Mouse (Mus musculus) adrenal gland, postnatal 36 days (tissue): Measurements from ENCODE around the gene Vma21. TPM values are rescaled to one million over a fixed set of nuclear protein-coding genes. Genes with fewer than 3 reads are reported as not detected.

ENCODE experiments used
- DNase-seq, 2 experiments: peaks; one replicate each; pipeline ENCODE4 v3.0.0; 2021; ENCODE audit warnings: mixed read lengths in 1 of 2
- long read RNA-seq, 2 experiments: library from polyadenylated mRNA; stranded (forward); transcript quantifications; one replicate each; pipeline ENCODE4 v2.0.0; 2021; ENCODE audit warnings: borderline sequencing depth in 2 of 2
- total RNA-seq, 2 experiments: library from RNA; stranded (reverse); gene quantifications; 2 replicates each; pipeline ENCODE4 v1.2.3; 2021

Gene Vma21
- total RNA-seq = 10 to 100 TPM; 48.3 to 52.4 TPM
- long read RNA-seq, experiment 1, full-length matches to known transcripts = 35 of 41 reads
- long read RNA-seq, experiment 1, partial matches to known transcripts = 0 of 41 reads
- long read RNA-seq, experiment 1, other reads (novel, unspliced or antisense) = 6 of 41 reads
- long read RNA-seq, experiment 2, full-length matches to known transcripts = 17 of 17 reads
- long read RNA-seq, experiment 2, partial matches to known transcripts = 0 of 17 reads
- long read RNA-seq, experiment 2, other reads (novel, unspliced or antisense) = 0 of 17 reads

DNA sequence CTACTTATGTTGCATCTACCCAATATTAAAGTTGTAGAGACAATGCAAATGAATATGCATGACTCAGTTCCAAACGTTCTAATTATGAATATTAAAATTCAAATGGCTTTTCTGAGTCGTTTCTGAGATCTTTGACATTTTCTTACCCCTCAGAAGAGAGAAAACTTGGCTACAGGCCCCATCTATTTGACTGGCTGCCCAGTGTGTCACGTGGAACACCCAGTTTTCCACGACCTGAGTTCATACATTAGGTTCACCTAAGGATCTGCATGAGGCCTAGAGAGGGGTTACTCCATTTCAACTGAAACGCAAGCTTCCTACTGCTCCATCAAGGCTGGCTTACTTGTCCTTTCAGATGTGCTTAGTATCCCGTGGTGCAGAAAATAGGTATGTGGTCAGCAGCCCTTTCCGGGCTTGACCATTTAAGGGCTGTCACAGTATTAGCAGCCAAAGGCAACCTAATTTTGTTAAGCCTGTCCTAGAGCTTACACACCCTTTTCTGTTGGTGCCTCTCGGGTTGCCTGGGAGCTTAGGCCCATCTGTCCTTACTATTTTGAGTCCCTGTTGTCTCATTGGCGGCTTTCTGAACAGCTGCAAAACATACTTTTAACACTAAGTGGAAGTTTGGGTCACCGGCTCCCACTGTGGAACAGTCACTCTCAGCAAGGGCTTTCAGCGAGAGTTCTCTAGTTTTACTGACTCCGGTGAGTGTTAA is at the start of gene Vma21:
Vma21 (plus strand) TSS at position 294 of the 715 bp plus-strand sequence.
- DNase-seq = peak; percentile 4 to 8

DNA sequence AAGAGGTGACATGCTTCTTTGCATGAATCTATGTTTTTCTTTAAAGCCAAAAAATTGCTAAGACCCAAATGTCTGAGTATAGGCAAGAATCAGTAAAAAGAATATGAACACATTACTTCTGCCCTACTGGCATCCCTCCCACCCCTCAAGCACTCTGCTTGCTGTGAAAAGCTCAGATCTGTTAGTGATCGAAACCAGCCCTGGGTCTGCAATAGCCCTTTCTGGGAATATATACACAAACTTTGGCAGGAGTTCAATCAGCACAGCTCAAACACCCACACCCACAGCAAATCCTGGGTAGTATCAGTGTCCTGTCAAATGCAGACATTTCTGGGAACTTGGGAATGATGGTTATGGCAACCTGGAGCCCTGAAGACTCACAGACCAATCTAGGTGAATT is 47.8 kb upstream of the Vma21 start:
- no peak for DNase-seq

DNA sequence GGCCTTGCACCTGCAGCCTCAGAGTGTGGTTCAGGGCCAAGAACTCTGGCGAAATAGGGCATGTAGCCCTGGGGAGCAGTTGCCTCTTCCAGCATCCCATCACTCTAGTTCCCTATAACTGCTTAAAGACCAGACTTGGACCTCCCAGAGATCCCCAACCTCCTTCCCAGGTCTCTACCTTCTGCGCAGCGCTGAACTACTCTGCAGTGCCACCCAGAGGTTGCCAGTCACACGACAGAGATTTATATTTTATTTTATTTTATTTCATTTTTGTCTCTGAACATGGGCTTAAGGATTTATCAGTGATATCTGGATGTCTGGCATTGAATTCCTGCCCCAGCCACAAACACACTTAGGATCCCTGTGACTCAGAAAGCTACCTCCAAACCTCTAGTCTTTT is 24.6 kb upstream of the Vma21 start:
- DNase-seq = peak in 1 of 2 experiments; percentile 8

GRCm38 (mm10) chrX:71797766-71798165 is 18.0 kb upstream of the Vma21 start:
- no peak for DNase-seq

DNA sequence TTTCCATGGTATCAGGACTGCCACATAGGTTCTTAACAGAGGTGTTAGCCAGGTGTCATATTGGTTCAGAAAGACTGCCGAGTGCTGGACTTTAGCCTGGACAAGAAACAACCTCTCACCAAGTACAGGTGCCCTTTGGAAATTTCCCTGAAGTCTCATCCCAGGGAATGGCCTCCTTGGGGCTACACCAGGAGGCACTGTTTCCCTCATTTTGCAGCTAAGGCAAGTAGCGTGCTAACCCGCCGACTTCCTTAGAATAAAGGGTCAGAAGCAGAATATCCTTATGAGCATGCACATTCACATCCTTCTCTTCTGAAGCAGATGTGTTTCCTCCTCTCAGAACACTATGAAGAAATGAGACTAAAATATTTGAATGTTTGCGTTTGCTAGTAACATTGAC is 16.8 kb upstream of the Vma21 start:
- peak; percentile 8 to 23 for DNase-seq

DNA sequence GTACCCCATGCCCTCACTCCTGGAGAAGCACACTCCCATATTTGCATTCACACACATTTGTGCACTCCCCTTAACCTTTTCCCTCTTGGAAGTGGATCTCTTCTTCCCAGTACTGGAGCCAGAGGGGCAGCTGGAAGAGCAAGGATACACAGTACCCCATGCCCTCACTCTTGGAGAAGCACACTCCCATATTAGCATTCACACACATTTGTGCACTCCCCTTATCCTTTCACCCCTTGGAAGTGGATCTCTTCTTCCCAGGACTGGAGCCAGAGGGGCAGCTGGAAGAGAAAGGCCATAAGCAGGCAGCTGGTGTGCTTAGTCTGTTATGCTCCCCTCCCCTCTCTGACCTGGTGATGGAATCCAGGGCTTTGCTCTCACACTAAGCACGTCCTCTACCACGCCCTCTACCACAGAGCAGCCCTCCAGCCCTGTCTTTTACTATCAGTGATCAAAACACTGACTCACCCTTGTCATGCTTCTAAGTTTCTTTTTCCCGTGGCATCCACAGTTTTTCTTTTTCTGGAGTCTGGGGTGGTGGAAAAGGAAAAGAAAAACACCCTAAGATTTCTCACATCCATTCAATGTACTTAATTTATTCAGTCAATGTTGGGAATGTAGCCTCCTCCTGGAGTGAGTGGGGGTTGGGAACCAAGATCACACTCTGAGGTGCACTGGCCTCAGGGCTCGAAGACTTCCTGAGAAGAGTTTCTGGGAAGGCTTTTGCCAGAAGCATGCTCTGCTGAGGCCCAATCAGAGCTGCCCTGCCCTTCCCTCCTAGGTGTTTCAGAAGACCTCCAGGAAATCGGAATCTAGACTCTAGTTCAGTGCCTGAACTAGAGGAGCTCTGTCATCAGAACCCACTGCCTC is 3.5 kb upstream of the Vma21 start:
- DNase-seq = no peak

- DNase-seq = peak; percentile 89 to 90
These were observed 705 bp downstream of the Vma21 start for GRCm38 (mm10) chrX:71816401-71816857.

DNA sequence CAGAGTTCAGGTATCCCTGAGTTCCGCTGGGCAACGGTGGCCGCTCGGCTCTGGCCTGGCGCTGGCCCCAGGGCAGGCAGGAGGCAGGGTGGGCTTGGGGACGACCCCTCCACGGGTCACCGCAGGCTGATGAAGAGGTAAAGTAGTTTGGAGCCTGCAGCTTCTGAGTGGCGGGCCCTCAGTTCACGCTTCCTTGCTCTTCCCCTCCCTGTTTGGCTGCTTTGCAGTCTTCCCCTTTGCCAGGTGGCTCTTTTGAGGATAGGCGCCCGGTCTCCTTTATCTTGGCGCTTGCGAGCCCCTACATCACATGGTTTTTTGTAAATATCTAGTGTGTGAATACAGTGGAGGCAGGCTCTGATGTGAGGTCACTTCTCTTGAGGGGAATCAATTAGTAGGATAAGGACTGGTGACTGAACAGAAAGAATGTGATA is 1.2 kb downstream of the Vma21 start:
- no peak for DNase-seq

- no peak for DNase-seq
These were observed 23.2 kb downstream of the Vma21 start for GRCm38 (mm10) chrX:71838911-71839310.

DNA sequence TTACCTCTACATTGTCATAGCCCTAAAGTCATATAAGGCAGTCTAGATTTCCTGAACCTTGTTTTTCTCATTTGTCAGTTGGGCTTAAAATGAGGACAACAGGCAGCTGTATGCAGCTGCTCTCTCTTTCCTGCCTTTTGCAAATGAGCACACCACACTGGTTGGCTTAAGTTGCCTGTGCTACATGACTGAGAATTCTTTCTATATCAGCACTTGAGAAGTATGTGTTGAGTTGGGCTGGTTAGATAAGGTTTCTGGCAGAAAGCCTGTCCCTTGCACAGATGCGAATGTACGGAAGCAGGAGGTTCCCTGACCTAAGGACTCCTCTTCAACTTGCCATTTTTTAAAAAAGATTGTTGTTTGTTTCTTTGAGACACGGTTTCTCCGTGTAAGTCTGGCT is 31.0 kb downstream of the Vma21 start:
- no peak for DNase-seq

DNA sequence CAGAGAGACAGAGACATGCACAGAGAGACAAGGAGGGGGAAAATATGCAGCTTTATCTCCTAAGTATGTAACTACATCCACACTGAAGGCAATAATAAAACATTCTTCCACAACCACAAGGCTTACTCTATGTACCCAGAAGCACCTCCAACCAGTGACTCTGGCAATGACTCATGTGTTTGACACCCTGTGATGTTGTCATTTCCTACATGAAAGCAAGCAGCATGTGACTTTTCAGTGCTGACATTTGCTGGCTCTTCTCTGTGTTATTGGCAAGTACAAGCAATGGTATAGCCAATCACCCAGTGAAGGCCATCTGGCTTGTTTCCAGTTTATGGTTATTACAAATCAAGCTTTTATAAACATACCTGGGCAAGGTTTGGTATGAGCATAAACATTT is 38.1 kb downstream of the Vma21 start:
- no peak for DNase-seq

Other genes with a start within 250 kb of the Vma21 start
- not detected for gene Gpr50, start 152.3 kb upstream of the Vma21 start, total RNA-seq
- under 1 TPM; 0.63 to 0.69 TPM for gene Gm1141, start 105.1 kb downstream of the Vma21 start, total RNA-seq
- gene Prrg3, start 146.7 kb downstream of the Vma21 start, total RNA-seq = 10 to 100 TPM; 16.2 to 19.4 TPM
- gene Fate1, start 157.1 kb downstream of the Vma21 start, total RNA-seq = not detected
- gene Cnga2, start 175.9 kb downstream of the Vma21 start, total RNA-seq = not detected